Mouse (Mus musculus): ENCODE results near the gene Lonp1. TPM values are rescaled to one million over a fixed set of nuclear protein-coding genes. Genes with fewer than 3 reads are reported as not detected.

The Lonp1 gene
- 35.0 and 36.3 TPM in 2 replicates for polyA plus RNA-seq (2015; fragmentation: Nextera tagmentation; extraction: Ambion mirVana)

- peaks cover 7% of the 10 kb centered on the region for H3K36me3 ChIP-seq (ENCODE audit: control insufficient read depth, insufficient read depth)
- H3K4me3 ChIP-seq (ENCODE audit: low read depth, low read length), result peak within 1 kb of the TSS; percentile 81
- peak within 1 kb of the TSS; percentile 96 for H3K4me2 ChIP-seq (ENCODE audit: low read depth, low read length)
- under 1% methylated on average over 50 of the region's 51 CpGs for WGBS (ENCODE audit: insufficient replicate concordance)
- no peaks in the 10 kb centered on the region for H3K9me3 ChIP-seq (replicated peaks; ENCODE audit: control insufficient read depth, low read length)
- no peaks in the 10 kb centered on the region for H3K27me3 ChIP-seq (ENCODE audit: control insufficient read depth, insufficient read depth, low read depth, low read length)
- peak within 1 kb of the TSS; percentile 74 for H3K9ac ChIP-seq (ENCODE audit: low read depth, low read length)
- H3K27ac ChIP-seq (ENCODE audit: low read length), result peak within 1 kb of the TSS; percentile 49
- peak; percentile 90 for ATAC-seq (ENCODE audit: low read depth)
- peaks cover 25% of the 10 kb centered on the region for H3K4me1 ChIP-seq (ENCODE audit: control insufficient read depth, low read depth, low read length)
Observed at GRCm38 (mm10) chr17:56626754-56627470, at the start of gene Lonp1. Gene Lonp1 (minus strand): TSS chr17:56626887.

- WGBS (ENCODE audit: insufficient replicate concordance), result under 1% methylated on average over 37 of the region's 37 CpGs
- H3K4me2 ChIP-seq (ENCODE audit: low read depth, low read length), result peak overlapping the region; percentile 76
- H3K4me3 ChIP-seq (ENCODE audit: low read depth, low read length), result peak overlapping the region; percentile 92
- peak overlapping the region; percentile 86 for H3K27ac ChIP-seq (ENCODE audit: low read length)
- peak; percentile 8; the same call in 1 of the 2 replicates for ATAC-seq (ENCODE audit: low read depth)
- peak overlapping the region; percentile 96 for H3K9ac ChIP-seq (ENCODE audit: low read depth, low read length)
- H3K27me3 ChIP-seq (ENCODE audit: control insufficient read depth, insufficient read depth, low read depth, low read length), result no peaks in the 10 kb centered on the region; the same call in 1 of the 2 replicates
- peaks cover 10% of the 10 kb centered on the region; the same call in 1 of the 2 replicates for H3K36me3 ChIP-seq (ENCODE audit: control insufficient read depth, insufficient read depth)
- H3K9me3 ChIP-seq (replicated peaks; ENCODE audit: control insufficient read depth, low read length), result no peaks in the 10 kb centered on the region
- H3K4me1 ChIP-seq (ENCODE audit: control insufficient read depth, low read depth, low read length), result peaks cover 23% of the 10 kb centered on the region
Observed at GRCm38 (mm10) chr17:56673647-56674416, 47.1 kb upstream of the Lonp1 start.

GRCm38 (mm10) chr17:56672941-56673646 is 46.4 kb upstream of the Lonp1 start, which contains the start of gene Ranbp3:
Gene Ranbp3 (plus strand): TSS chr17:56673294.
- Histone ChIP-seq H3K9me3 (replicated peaks; ENCODE audit: control insufficient read depth, low read length) (no peaks in the 10 kb centered on the region), H3K4me1 (ENCODE audit: control insufficient read depth, low read depth, low read length) (peaks cover 23% of the 10 kb centered on the region)

GRCm38 (mm10) chr17:56669766-56670165 is 43.1 kb upstream of the Lonp1 start:
- H3K4me1 ChIP-seq (ENCODE audit: control insufficient read depth, low read depth, low read length), result peaks cover 7% of the 10 kb centered on the region
- H3K27ac ChIP-seq (ENCODE audit: low read length), result no peak overlapping the region
- no peak for ATAC-seq (ENCODE audit: low read depth)
- no peak overlapping the region for H3K4me2 ChIP-seq (ENCODE audit: low read depth, low read length)
- H3K4me3 ChIP-seq (ENCODE audit: low read depth, low read length), result no peak overlapping the region
- no peak overlapping the region for H3K9ac ChIP-seq (ENCODE audit: low read depth, low read length)
- H3K9me3 ChIP-seq (replicated peaks; ENCODE audit: control insufficient read depth, low read length), result no peaks in the 10 kb centered on the region
- peaks cover 16% of the 10 kb centered on the region for H3K27me3 ChIP-seq (ENCODE audit: control insufficient read depth, insufficient read depth, low read depth, low read length)
- 79% methylated on average over 8 of the region's 8 CpGs for WGBS (ENCODE audit: insufficient replicate concordance)
- no peaks in the 10 kb centered on the region for H3K36me3 ChIP-seq (ENCODE audit: control insufficient read depth, insufficient read depth)

More at GRCm38 (mm10) chr17:56672941-56673646, 46.4 kb upstream of the Lonp1 start, which contains the start of gene Ranbp3:
- peak; percentile 94 for ATAC-seq (ENCODE audit: low read depth)
- under 1% methylated on average over 62 of the region's 66 CpGs for WGBS (ENCODE audit: insufficient replicate concordance)
- H3K36me3 ChIP-seq (ENCODE audit: control insufficient read depth, insufficient read depth), result peaks cover 10% of the 10 kb centered on the region; the same call in 1 of the 2 replicates
- H3K9ac ChIP-seq (ENCODE audit: low read depth, low read length), result peak within 1 kb of the TSS; percentile 96
- H3K4me3 ChIP-seq (ENCODE audit: low read depth, low read length), result peak within 1 kb of the TSS; percentile 92
- H3K27ac ChIP-seq (ENCODE audit: low read length), result peak within 1 kb of the TSS; percentile 91
- peaks cover 7% of the 10 kb centered on the region for H3K27me3 ChIP-seq (ENCODE audit: control insufficient read depth, insufficient read depth, low read depth, low read length)
- peak within 1 kb of the TSS; percentile 76 for H3K4me2 ChIP-seq (ENCODE audit: low read depth, low read length)

- H3K9me3 ChIP-seq (replicated peaks; ENCODE audit: control insufficient read depth, low read length), result no peaks in the 10 kb centered on the region
- peaks cover 16% of the 10 kb centered on the region for H3K27me3 ChIP-seq (ENCODE audit: control insufficient read depth, insufficient read depth, low read depth, low read length)
- no peaks in the 10 kb centered on the region; the same call in none of the 2 replicates for H3K4me1 ChIP-seq (ENCODE audit: control insufficient read depth, low read depth, low read length)
- peak overlapping the region; percentile 50 for H3K4me3 ChIP-seq (ENCODE audit: low read depth, low read length)
- ATAC-seq (ENCODE audit: low read depth), result no peak
- peak overlapping the region; percentile 17; the same call in 1 of the 2 replicates for H3K9ac ChIP-seq (ENCODE audit: low read depth, low read length)
- no peaks in the 10 kb centered on the region for H3K36me3 ChIP-seq (ENCODE audit: control insufficient read depth, insufficient read depth)
- WGBS (ENCODE audit: insufficient replicate concordance), result 5% methylated on average over 31 of the region's 31 CpGs
- H3K4me2 ChIP-seq (ENCODE audit: low read depth, low read length), result peak overlapping the region; percentile 72
- no peak overlapping the region for H3K27ac ChIP-seq (ENCODE audit: low read length)
Observed at GRCm38 (mm10) chr17:56668384-56669144, 41.9 kb upstream of the Lonp1 start.

- no peaks in the 10 kb centered on the region for H3K9me3 ChIP-seq (replicated peaks; ENCODE audit: control insufficient read depth, low read length)
- peaks cover 16% of the 10 kb centered on the region for H3K27me3 ChIP-seq (ENCODE audit: control insufficient read depth, insufficient read depth, low read depth, low read length)
- H3K36me3 ChIP-seq (ENCODE audit: control insufficient read depth, insufficient read depth), result no peaks in the 10 kb centered on the region
- WGBS (ENCODE audit: insufficient replicate concordance), result 56% methylated on average over 3 of the region's 3 CpGs
- H3K27ac ChIP-seq (ENCODE audit: low read length), result no peak overlapping the region
- H3K9ac ChIP-seq (ENCODE audit: low read depth, low read length), result no peak overlapping the region
- no peaks in the 10 kb centered on the region; the same call in none of the 2 replicates for H3K4me1 ChIP-seq (ENCODE audit: control insufficient read depth, low read depth, low read length)
- no peak overlapping the region for H3K4me3 ChIP-seq (ENCODE audit: low read depth, low read length)
- ATAC-seq (ENCODE audit: low read depth), result no peak
- H3K4me2 ChIP-seq (ENCODE audit: low read depth, low read length), result no peak overlapping the region
Observed at GRCm38 (mm10) chr17:56667591-56667990, 40.9 kb upstream of the Lonp1 start.

GRCm38 (mm10) chr17:56666384-56666783 is 39.7 kb upstream of the Lonp1 start:
- no peak overlapping the region for H3K27ac ChIP-seq (ENCODE audit: low read length)
- H3K4me2 ChIP-seq (ENCODE audit: low read depth, low read length), result no peak overlapping the region
- ATAC-seq (ENCODE audit: low read depth), result no peak
- no peaks in the 10 kb centered on the region for H3K36me3 ChIP-seq (ENCODE audit: control insufficient read depth, insufficient read depth)
- no peak overlapping the region for H3K9ac ChIP-seq (ENCODE audit: low read depth, low read length)
- no peaks in the 10 kb centered on the region for H3K9me3 ChIP-seq (replicated peaks; ENCODE audit: control insufficient read depth, low read length)
- 69% methylated on average over 4 of the region's 4 CpGs for WGBS (ENCODE audit: insufficient replicate concordance)
- H3K4me3 ChIP-seq (ENCODE audit: low read depth, low read length), result no peak overlapping the region
- H3K4me1 ChIP-seq (ENCODE audit: control insufficient read depth, low read depth, low read length), result no peaks in the 10 kb centered on the region; the same call in none of the 2 replicates
- peaks cover 16% of the 10 kb centered on the region for H3K27me3 ChIP-seq (ENCODE audit: control insufficient read depth, insufficient read depth, low read depth, low read length)

GRCm38 (mm10) chr17:56664333-56664732 is 37.6 kb upstream of the Lonp1 start:
- Histone ChIP-seq H3K4me1 (ENCODE audit: control insufficient read depth, low read depth, low read length) (no peaks in the 10 kb centered on the region; the same call in none of the 2 replicates), H3K4me2 (ENCODE audit: low read depth, low read length) (no peak overlapping the region), H3K4me3 (ENCODE audit: low read depth, low read length) (no peak overlapping the region), H3K27ac (ENCODE audit: low read length) (no peak overlapping the region), H3K36me3 (ENCODE audit: control insufficient read depth, insufficient read depth) (no peaks in the 10 kb centered on the region), H3K9ac (ENCODE audit: low read depth, low read length) (no peak overlapping the region), H3K27me3 (ENCODE audit: control insufficient read depth, insufficient read depth, low read depth, low read length) (peaks cover 16% of the 10 kb centered on the region), H3K9me3 (replicated peaks; ENCODE audit: control insufficient read depth, low read length) (no peaks in the 10 kb centered on the region)
- no peak for ATAC-seq (ENCODE audit: low read depth)
- 20% methylated on average over 10 of the region's 10 CpGs for WGBS (ENCODE audit: insufficient replicate concordance)
